Mouse (Mus musculus) stomach, embryonic 15.5 days (tissue): ENCODE data around the gene Enpp1. TPM values are rescaled to one million over a fixed set of nuclear protein-coding genes. Genes with fewer than 3 reads are reported as not detected.

ENCODE experiments used
- ATAC-seq: fragments of 200-750 bp; cut with Nextera tagmentation; 2 replicates; pipeline ENCODE4 v1.8.0; 2017; ENCODE audit warnings: low read depth, moderate number of reproducible peaks, moderate TSS enrichment; ENCODE audit not compliant: insufficient read depth, low FRiP score
- H3K27ac ChIP-seq: fragments of 300-500 bp; sonication (generic); 2 replicates; pipeline ENCODE4 v1.5.1; 2015; ENCODE audit warnings: mild to moderate bottlenecking, inconsistent platforms
- H3K27me3 ChIP-seq: fragments of 300-500 bp; sonication (generic); replicated peaks from 2 replicates; pipeline ENCODE4 v1.6.1; 2015; ENCODE audit warnings: inconsistent platforms
- H3K36me3 ChIP-seq: fragments of 300-500 bp; sonication (generic); 2 replicates; pipeline ENCODE4 v1.6.1; 2015; ENCODE audit warnings: inconsistent platforms
- H3K4me1 ChIP-seq: fragments of 300-500 bp; sonication (generic); 2 replicates; pipeline ENCODE4 v1.6.1; 2015; ENCODE audit warnings: inconsistent platforms
- H3K4me2 ChIP-seq: fragments of 300-500 bp; sonication (generic); 2 replicates; pipeline ENCODE4 v1.6.1; 2015; ENCODE audit warnings: mild to moderate bottlenecking, inconsistent platforms
- H3K4me3 ChIP-seq: fragments of 300-500 bp; sonication (generic); replicated peaks from 2 replicates; pipeline ENCODE4 v1.5.1; 2015; ENCODE audit warnings: inconsistent platforms
- H3K9ac ChIP-seq: fragments of 300-500 bp; sonication (generic); 2 replicates; pipeline ENCODE4 v1.6.1; 2015; ENCODE audit warnings: inconsistent platforms
- H3K9me3 ChIP-seq: fragments of 300-500 bp; sonication (generic); 2 replicates; pipeline ENCODE4 v1.6.1; 2016; ENCODE audit warnings: inconsistent platforms
- WGBS: fragments of 180-500 bp; shearing (Covaris S2); methylation state at CpG from one replicate; pipeline ENCODE4 v1.1.7; 2015; 5-methylcytosine and 5-hydroxymethylcytosine counted together
- polyA plus RNA-seq: library from polyadenylated mRNA; unstranded; fragments of >200 nt; fragmentation: Nextera tagmentation; extraction: Ambion mirVana; gene quantifications from 2 replicates; pipeline ENCODE4 v1.2.1, GENCODE M21; 2015

Gene Enpp1
- polyA plus RNA-seq, 1 experiment from 2014 or later: 6.1 TPM

GRCm38 (mm10) chr10:24591741-24592140 lies 120.2 kb downstream of the Enpp1 start:
- peaks cover 10% of the 10 kb centered on the region; the same call in 1 of the 2 replicates for H3K4me1 ChIP-seq
- H3K27ac ChIP-seq: peak overlapping the region; percentile 13; the same call in 1 of the 2 replicates
- no peak overlapping the region for H3K4me2 ChIP-seq
- 70% methylated on average over 5 of the region's 5 CpGs for WGBS
- ATAC-seq: no peak
- no peaks in the 10 kb centered on the region for H3K36me3 ChIP-seq
- no peaks in the 10 kb centered on the region for H3K9me3 ChIP-seq
- no peak overlapping the region for H3K9ac ChIP-seq
- no peaks in the 10 kb centered on the region for H3K27me3 ChIP-seq
- no peak overlapping the region for H3K4me3 ChIP-seq

DNA sequence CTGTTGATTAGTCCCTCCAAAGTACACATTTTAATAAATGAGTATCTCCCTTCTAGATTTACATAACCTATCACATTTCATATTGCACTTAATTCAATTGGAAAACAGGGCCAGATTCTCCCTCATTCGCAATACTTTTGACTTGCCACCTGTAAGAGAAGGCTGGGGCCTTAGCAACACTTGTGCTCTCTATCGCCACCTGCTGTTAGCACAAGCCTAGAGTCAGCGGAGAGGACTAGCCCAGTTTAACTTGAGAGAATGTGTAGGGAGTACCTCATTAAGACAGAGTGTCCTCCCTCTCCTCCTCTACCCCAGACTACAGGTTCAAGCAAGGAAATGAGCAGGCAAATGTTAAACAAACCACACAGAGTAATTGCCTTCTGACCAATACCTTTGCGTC lies 120.8 kb downstream of the Enpp1 start:
- H3K27ac ChIP-seq: 0 out of 2 replicates have a peak overlapping the region, but pooled peaks have one; percentile 13
- H3K4me3 ChIP-seq: no peak overlapping the region
- no peak overlapping the region for H3K9ac ChIP-seq
- 27% methylated on average over 4 of the region's 4 CpGs for WGBS
- no peaks in the 10 kb centered on the region for H3K27me3 ChIP-seq
- no peak overlapping the region for H3K4me2 ChIP-seq
- 0 out of 2 replicates have a peak, but pooled peaks cover 10% of the 10 kb centered on the region for H3K4me1 ChIP-seq
- H3K9me3 ChIP-seq: no peaks in the 10 kb centered on the region
- no peaks in the 10 kb centered on the region for H3K36me3 ChIP-seq
- no peak for ATAC-seq

- WGBS: 68% methylated on average over 4 of the region's 4 CpGs
- Histone ChIP-seq H3K9ac (no peak overlapping the region), H3K27me3 (no peaks in the 10 kb centered on the region), H3K9me3 (no peaks in the 10 kb centered on the region), H3K36me3 (no peaks in the 10 kb centered on the region), H3K4me1 (0 out of 2 replicates have a peak, but pooled peaks cover 10% of the 10 kb centered on the region), H3K4me2 (no peak overlapping the region), H3K27ac (no peak overlapping the region), H3K4me3 (no peak overlapping the region)
- ATAC-seq: no peak; the same call in 1 of the 2 replicates
Observed at GRCm38 (mm10) chr10:24590546-24590945, 121.4 kb downstream of the Enpp1 start.

- H3K36me3 ChIP-seq: no peaks in the 10 kb centered on the region
- no peak overlapping the region for H3K9ac ChIP-seq
- no peaks in the 10 kb centered on the region for H3K9me3 ChIP-seq
- 0 out of 2 replicates have a peak, but pooled peaks cover 10% of the 10 kb centered on the region for H3K4me1 ChIP-seq
- H3K27me3 ChIP-seq: no peaks in the 10 kb centered on the region
- no peak overlapping the region for H3K4me3 ChIP-seq
- no peak overlapping the region for H3K4me2 ChIP-seq
- ATAC-seq: no peak
- WGBS: 82% methylated on average over 9 of the region's 9 CpGs
- H3K27ac ChIP-seq: no peak overlapping the region
Observed at GRCm38 (mm10) chr10:24589238-24589637, 122.7 kb downstream of the Enpp1 start.

GRCm38 (mm10) chr10:24588824-24589223 lies 123.1 kb downstream of the Enpp1 start:
- H3K9ac ChIP-seq: no peak overlapping the region

More at GRCm38 (mm10) chr10:24588824-24589223, 123.1 kb downstream of the Enpp1 start:
- H3K27ac ChIP-seq: no peak overlapping the region
- H3K4me1 ChIP-seq: 0 out of 2 replicates have a peak, but pooled peaks cover 10% of the 10 kb centered on the region
- 82% methylated on average over 4 of the region's 4 CpGs for WGBS
- H3K27me3 ChIP-seq: no peaks in the 10 kb centered on the region
- H3K4me3 ChIP-seq: no peak overlapping the region
- H3K36me3 ChIP-seq: no peaks in the 10 kb centered on the region
- no peaks in the 10 kb centered on the region for H3K9me3 ChIP-seq
- H3K4me2 ChIP-seq: no peak overlapping the region
- ATAC-seq: no peak

Other genes with a start within 250 kb of the Enpp1 start
- 11.4 and 15.6 TPM in 2 replicates for gene Ccn2, start 116.7 kb downstream of the Enpp1 start, polyA plus RNA-seq
- gene Enpp3, start 130.7 kb upstream of the Enpp1 start, polyA plus RNA-seq: 6.9 and 9.5 TPM in 2 replicates
- gene Med23, start 157.8 kb upstream of the Enpp1 start, polyA plus RNA-seq: 15.0 and 18.2 TPM in 2 replicates
- 20.6 and 47.5 TPM in 2 replicates for gene Arg1, start 215.3 kb upstream of the Enpp1 start, polyA plus RNA-seq